Mouse (Mus musculus): ENCODE data around the gene Gm37240. TPM values are rescaled to one million over a fixed set of nuclear protein-coding genes. Genes with fewer than 3 reads are reported as not detected.
A peak's percentile ranks its signal among the peaks of the same experiment; 100 is the strongest.
"Not testable (repeated sequence)": the region's sequence is repeated elsewhere in the genome, so short reads cannot be mapped to it uniquely, and the experiment has no call there.

Gm37240 gene
- polyA plus RNA-seq, 1 experiment from 2014 or later, result 0.48 TPM

DNA sequence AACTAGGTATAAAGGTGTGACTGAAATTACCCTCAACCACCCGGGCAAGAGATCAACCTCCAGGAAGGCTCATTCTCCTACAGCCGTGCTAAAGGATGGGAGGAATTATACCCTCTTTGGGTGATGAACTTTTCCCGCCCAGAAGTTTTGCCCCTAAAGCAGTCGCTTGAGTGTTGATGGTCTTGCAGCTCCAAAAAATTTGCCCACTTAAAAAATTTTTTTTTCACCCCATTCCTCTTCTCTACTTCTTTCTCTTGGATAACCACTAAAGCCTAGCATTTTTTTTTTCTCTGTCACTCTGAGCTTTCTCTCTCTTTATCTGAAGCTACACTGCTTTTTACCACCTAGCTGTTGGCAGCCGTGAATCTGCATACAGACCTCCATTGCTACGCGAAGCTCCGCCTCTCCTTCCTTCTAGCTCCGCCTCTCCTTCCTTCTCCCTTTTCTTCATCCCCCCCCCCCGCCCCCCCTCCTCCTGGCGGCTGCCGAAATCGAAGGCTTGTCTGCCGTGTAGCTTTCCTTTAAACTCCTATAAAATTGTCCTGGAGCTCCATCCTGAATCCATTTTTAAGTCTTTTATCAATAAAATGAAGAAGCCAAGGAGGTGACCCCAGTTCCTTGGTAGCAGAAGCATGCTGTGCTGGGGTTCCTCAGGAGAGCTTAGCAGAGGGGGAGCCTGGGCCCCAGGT, 1233.6 kb downstream of the Gm37240 start:
- H3K27ac ChIP-seq, result no peak overlapping the region
- 0 out of 2 replicates have a peak, but pooled peaks have one; percentile 51 for ATAC-seq
- no peaks in the 10 kb centered on the region for H3K36me3 ChIP-seq (ENCODE audit: poor library complexity, severe bottlenecking)
- H3K9ac ChIP-seq, result no peak overlapping the region
- 29% methylated on average over 13 of the region's 14 CpGs for WGBS
- H3K4me1 ChIP-seq, result peaks cover 19% of the 10 kb centered on the region
- 0 out of 2 replicates have a peak overlapping the region, but pooled peaks have one; percentile 4 for H3K4me3 ChIP-seq
- no peaks in the 10 kb centered on the region for H3K9me3 ChIP-seq (replicated peaks)
- H3K27me3 ChIP-seq, result no peaks in the 10 kb centered on the region
- peak overlapping the region; percentile 47 for H3K4me2 ChIP-seq

DNA sequence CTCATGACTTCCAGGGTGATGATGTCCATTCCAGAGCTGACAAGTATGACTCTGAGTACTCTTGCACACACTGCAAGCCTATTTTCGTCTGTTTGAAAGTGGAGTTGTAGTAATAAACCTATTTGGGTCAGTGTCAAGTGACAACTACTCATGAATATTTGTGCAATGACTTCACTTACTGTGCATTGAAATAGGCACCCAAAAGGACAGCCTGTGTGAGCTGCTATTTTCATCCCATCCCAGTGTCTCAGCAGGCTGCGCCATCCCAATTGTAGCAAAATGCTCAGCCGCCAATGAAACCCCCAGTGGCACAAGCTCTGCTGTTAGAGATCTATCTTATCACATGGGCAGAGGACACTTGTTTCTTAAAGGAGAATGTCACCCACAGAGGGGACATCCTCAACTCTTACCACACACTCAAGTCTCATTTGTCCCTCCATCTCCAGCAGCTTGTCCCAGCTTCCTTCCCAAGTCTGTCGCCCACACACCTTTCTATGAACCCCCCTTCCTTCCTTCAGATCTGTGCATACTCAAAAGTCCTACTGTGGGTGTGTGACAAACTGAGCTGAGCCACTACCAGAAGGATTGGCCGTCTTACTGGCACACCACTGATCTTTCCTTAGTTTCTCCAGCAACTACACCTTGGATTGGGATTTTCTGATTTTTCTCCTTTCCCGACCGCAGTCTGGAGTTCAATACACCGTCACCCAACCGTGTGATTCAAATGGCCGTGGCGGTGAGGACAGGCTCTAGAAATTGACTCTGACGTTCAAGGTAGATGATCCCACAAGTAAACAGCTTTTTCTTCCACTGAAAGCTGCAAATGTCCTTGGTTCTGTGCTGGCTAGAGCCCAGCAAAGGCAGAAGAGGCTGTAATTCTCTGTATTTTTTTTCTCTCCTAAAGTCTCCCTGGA, 1234.4 kb downstream of the Gm37240 start:
- Histone ChIP-seq H3K36me3 (ENCODE audit: poor library complexity, severe bottlenecking) (no peaks in the 10 kb centered on the region), H3K9me3 (replicated peaks) (no peaks in the 10 kb centered on the region), H3K27ac (no peak overlapping the region), H3K27me3 (no peaks in the 10 kb centered on the region), H3K9ac (no peak overlapping the region), H3K4me3 (no peak overlapping the region), H3K4me2 (0 out of 2 replicates have a peak overlapping the region, but pooled peaks have one; percentile 47), H3K4me1 (peaks cover 19% of the 10 kb centered on the region)
- no peak for ATAC-seq
- WGBS, result 85% methylated on average over 12 of the region's 12 CpGs

DNA sequence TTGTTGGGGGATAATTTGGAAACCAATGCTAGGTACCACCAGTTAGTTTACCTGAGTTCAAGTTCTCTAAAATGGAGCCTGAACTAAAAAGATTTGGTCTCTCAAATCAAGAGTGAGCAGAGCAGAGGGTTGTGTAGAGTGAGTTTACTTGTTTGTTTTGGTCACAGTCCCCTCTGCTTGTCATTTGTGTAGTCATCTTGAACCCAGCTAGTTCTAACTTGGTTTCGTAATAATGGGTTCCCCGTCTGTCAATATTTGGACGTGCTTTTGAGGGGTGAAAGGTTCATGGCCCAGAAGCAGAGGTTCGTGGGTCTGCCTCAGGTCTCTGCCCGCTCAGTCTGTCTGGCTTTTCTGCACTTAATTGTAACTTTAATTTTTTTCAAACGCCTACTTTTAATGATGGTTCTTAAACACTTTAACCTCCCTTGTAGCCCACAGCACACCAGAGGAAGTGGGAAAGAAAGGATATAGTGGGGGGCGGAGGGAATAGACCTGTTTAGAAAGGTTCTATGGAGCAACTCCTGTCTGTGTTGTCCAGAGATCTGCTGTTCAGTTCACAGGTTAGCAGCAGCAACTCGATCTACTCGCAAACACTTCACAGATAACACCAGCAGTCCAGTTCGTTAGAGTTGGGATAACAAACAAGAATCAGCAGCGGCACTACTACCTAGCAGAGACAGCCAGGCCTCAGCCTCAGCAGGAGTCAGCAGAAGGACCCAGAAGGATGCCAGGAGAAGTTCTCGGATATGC, 1237.6 kb downstream of the Gm37240 start:
- no peaks in the 10 kb centered on the region for H3K27me3 ChIP-seq
- H3K9me3 ChIP-seq (replicated peaks), result no peaks in the 10 kb centered on the region
- no peaks in the 10 kb centered on the region for H3K36me3 ChIP-seq (ENCODE audit: poor library complexity, severe bottlenecking)
- no peak overlapping the region for H3K4me2 ChIP-seq
- ATAC-seq, result no peak
- H3K4me1 ChIP-seq, result peaks cover 20% of the 10 kb centered on the region
- H3K4me3 ChIP-seq, result no peak overlapping the region
- no peak overlapping the region for H3K9ac ChIP-seq
- WGBS, result 93% methylated on average over 12 of the region's 12 CpGs
- H3K27ac ChIP-seq, result no peak overlapping the region

DNA sequence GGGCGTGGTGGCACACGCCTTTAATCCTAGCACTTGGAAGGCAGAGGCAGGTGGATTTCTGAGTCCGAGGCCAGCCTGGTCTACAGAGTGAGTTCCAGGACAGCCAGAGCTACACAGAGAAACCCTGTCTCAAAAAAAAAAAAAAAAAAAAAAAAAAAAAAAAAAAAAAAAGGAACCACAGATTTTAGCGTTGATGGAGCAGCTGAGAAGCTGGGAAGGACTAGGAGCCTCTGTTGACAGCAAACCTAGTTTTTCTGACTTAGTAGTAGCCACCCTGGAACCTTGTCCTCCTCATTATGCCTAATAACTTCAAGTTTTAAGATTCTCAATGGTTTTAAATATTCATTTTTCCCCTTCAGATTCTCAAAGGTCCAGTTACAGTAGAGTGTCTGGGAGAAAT, 1239.2 kb downstream of the Gm37240 start:
- not testable (repeated sequence) for H3K4me2 ChIP-seq; H3K9ac ChIP-seq; H3K27me3 ChIP-seq; H3K4me3 ChIP-seq; H3K27ac ChIP-seq; H3K9me3 ChIP-seq (replicated peaks); H3K36me3 ChIP-seq (ENCODE audit: poor library complexity, severe bottlenecking); H3K4me1 ChIP-seq; ATAC-seq
- 87% methylated on average over 4 of the region's 4 CpGs for WGBS

DNA sequence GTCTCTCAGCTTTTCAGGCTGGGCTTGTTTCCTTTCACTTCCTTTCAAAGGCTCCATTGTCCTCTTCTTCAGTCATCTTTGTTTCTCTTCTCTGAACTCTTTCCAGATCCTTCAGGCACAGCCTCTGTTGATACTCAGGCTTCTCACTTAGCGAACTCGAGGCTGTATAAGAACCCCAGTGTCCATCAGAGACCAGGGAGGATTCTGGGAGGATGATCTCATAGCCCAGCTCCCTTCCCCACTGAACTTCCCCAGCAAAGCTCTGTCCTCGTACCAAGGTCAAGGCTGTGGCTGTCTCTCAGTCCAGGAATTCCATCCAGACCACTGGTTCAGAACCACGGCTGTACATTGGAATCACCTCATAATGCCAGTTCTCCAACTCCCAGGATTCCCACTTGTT, 1239.7 kb downstream of the Gm37240 start:
- Histone ChIP-seq H3K4me1 (peaks cover 9% of the 10 kb centered on the region), H3K27me3 (no peaks in the 10 kb centered on the region), H3K4me2 (no peak overlapping the region), H3K9ac (no peak overlapping the region), H3K27ac (no peak overlapping the region), H3K9me3 (replicated peaks) (no peaks in the 10 kb centered on the region), H3K4me3 (no peak overlapping the region), H3K36me3 (ENCODE audit: poor library complexity, severe bottlenecking) (no peaks in the 10 kb centered on the region)
- 25% methylated on average over 4 of the region's 4 CpGs for WGBS
- peak; percentile 55; the same call in 1 of the 2 replicates for ATAC-seq

DNA sequence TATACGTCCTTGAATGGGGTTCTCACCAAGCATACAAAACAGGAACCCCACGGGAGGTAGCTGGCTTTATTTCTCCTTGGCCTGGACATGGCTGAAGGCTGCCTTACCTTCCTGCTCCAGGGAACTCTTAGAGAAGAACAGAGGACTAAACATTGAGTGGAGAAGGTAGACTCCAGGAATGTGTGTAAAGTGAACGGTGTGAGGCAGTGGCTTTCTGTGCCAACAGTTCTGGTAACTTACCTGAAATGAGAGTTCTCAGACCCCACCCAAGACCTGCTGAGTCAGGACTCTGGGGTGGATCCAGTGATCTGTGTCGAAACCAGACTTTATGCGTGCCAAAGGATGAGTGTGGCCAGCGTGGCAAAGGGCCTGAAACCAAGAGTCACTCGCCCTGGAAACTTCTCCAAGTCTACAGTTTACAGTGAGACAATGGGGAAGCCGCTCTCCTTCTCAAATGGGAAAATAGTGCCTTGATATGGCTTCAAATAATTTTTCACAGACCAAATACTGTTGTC, 1240.9 kb downstream of the Gm37240 start:
- Histone ChIP-seq H3K27me3 (no peaks in the 10 kb centered on the region), H3K4me1 (peaks cover 9% of the 10 kb centered on the region), H3K9ac (no peak overlapping the region), H3K9me3 (replicated peaks) (no peaks in the 10 kb centered on the region), H3K36me3 (ENCODE audit: poor library complexity, severe bottlenecking) (no peaks in the 10 kb centered on the region), H3K4me3 (no peak overlapping the region), H3K27ac (no peak overlapping the region), H3K4me2 (no peak overlapping the region)
- ATAC-seq, result no peak
- 85% methylated on average over 8 of the region's 8 CpGs for WGBS

DNA sequence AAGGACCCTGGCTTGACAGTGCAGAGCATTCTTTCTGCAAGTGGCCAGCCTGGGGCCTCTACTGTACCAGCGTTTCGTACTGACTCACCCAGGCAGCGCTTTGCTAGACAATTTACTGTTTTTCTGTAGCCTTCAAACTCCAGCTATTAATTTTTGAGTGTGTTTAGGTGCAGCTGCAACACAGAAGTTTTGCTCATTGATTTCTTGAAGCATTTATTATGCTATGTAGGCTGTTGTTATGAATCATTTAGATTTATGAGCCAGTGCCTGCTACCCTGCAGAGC, 1241.4 kb downstream of the Gm37240 start:
- H3K36me3 ChIP-seq (ENCODE audit: poor library complexity, severe bottlenecking), result no peaks in the 10 kb centered on the region
- no peak overlapping the region for H3K27ac ChIP-seq
- no peak overlapping the region for H3K4me2 ChIP-seq
- no peaks in the 10 kb centered on the region for H3K27me3 ChIP-seq
- peaks cover 9% of the 10 kb centered on the region for H3K4me1 ChIP-seq
- ATAC-seq, result no peak
- H3K9ac ChIP-seq, result no peak overlapping the region
- WGBS, result 92% methylated on average over 3 of the region's 3 CpGs
- no peaks in the 10 kb centered on the region for H3K9me3 ChIP-seq (replicated peaks)
- no peak overlapping the region for H3K4me3 ChIP-seq

DNA sequence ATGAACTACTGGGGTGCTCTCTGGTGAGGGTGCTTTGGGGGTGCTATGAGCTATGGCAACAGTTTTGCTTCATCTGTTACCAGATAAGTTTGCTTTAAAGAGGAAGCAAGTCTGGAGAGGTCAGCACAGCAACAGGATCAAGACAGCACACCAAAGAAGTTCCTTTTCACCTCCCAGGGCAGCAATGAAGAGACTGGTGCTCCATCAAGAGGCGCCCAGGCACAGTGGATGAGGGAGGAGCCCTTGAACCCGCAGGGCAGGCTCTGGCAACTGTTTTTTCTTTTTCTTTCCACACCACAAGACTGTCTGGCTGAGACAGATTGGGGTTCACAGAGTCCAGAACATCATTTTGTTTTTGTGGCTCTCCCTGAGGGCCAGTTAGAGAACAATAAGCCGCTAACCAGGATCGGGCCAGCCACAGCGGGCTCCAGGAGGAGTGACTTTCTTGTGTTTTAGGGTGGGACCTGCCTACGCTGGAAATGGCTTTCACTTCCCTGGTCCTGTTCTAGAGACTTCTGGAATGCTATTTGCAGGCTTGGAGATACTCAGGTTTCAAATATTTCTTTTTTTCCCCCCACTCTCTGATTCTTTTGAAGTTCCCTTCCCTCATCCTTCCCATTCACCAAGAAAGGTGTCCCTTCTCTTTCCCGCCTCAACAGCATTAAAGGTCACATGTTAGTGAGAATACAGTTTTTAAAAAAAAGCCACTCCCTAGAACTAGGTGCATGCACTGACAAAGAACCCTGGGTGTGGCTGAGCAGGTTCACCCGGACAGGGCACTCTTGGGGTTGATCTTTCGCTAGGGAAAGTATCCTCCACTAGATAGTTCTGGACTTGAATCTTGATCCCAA, 1241.9 kb downstream of the Gm37240 start:
- no peak overlapping the region for H3K9ac ChIP-seq
- 90% methylated on average over 9 of the region's 9 CpGs for WGBS
- no peak overlapping the region for H3K27ac ChIP-seq
- ATAC-seq, result no peak
- peaks cover 9% of the 10 kb centered on the region for H3K4me1 ChIP-seq
- no peaks in the 10 kb centered on the region for H3K27me3 ChIP-seq
- no peaks in the 10 kb centered on the region for H3K9me3 ChIP-seq (replicated peaks)
- H3K36me3 ChIP-seq (ENCODE audit: poor library complexity, severe bottlenecking), result no peaks in the 10 kb centered on the region
- H3K4me2 ChIP-seq, result no peak overlapping the region
- no peak overlapping the region for H3K4me3 ChIP-seq

DNA sequence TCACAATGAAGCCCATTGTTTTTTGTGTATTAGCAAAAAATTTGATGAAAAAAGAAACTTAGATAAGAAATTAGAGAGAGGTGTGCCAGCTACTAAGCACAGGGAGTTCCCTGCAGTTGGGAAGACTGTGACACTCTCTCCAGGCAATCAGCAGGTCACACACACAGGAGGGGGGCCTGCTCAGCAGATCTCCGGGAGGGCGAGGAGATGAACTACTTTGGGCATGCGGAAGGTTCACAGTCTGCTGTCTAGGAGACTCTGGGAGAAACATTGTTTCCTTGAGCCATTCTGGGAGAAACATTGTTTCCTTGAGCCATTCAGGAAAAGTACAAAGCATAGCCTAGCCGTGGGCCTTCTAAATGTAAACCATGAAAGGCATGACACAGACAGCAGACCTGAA, 1244.4 kb downstream of the Gm37240 start:
- no peak for ATAC-seq
- Histone ChIP-seq H3K9ac (no peak overlapping the region), H3K4me3 (no peak overlapping the region), H3K27ac (no peak overlapping the region), H3K4me1 (peaks cover 9% of the 10 kb centered on the region), H3K27me3 (no peaks in the 10 kb centered on the region), H3K36me3 (ENCODE audit: poor library complexity, severe bottlenecking) (no peaks in the 10 kb centered on the region), H3K4me2 (no peak overlapping the region), H3K9me3 (replicated peaks) (no peaks in the 10 kb centered on the region)
- WGBS, result 60% methylated on average over 4 of the region's 4 CpGs

DNA sequence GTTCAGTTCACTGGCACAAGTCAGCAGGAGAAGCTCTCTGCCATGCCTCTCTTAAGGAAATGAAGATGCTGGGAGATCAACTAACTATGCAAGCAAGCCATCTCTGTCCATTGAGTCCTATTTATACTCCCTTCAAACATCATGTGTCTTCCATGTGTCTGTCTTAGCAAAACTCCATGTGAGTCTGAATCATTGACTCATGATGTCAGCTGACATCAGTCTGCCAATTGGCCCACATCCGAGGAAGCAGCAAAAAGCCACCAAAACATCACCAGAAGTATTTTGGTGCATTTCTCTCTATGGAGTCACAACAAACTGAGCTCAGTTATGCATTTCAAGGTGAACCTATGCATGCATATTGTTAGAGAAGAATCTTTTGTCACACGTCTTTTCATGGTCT, 1245.9 kb downstream of the Gm37240 start:
- 82% methylated on average over 2 of the region's 2 CpGs for WGBS
- H3K9me3 ChIP-seq (replicated peaks), result no peaks in the 10 kb centered on the region
- no peak overlapping the region for H3K27ac ChIP-seq
- H3K36me3 ChIP-seq (ENCODE audit: poor library complexity, severe bottlenecking), result no peaks in the 10 kb centered on the region
- no peak overlapping the region for H3K9ac ChIP-seq
- no peaks in the 10 kb centered on the region for H3K27me3 ChIP-seq
- no peaks in the 10 kb centered on the region for H3K4me1 ChIP-seq
- no peak overlapping the region for H3K4me2 ChIP-seq
- no peak overlapping the region for H3K4me3 ChIP-seq
- no peak for ATAC-seq

DNA sequence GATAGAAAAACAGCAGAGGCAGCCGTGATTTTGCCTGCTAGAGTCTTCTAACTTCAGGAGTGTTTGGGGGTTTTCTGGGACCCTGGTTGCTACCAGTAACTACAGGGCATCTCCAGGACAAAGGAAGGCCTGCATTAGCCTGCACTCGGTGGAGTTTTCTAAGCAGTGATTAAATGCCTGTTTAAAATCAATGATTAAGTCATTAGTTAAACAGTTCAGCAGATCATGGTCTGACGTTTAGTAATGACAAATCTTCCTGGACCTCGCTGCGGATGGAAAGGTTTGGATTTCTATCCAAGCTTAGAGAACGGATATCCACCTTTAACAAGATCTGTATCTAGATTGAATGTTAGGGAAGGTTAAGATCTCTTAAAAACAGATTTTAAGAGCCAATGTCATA, 1246.8 kb downstream of the Gm37240 start:
- no peak overlapping the region for H3K9ac ChIP-seq
- no peak for ATAC-seq
- H3K27ac ChIP-seq, result no peak overlapping the region
- no peak overlapping the region for H3K4me3 ChIP-seq
- 53% methylated on average over 6 of the region's 6 CpGs for WGBS
- no peaks in the 10 kb centered on the region for H3K4me1 ChIP-seq
- no peaks in the 10 kb centered on the region for H3K9me3 ChIP-seq (replicated peaks)
- H3K4me2 ChIP-seq, result no peak overlapping the region
- H3K36me3 ChIP-seq (ENCODE audit: poor library complexity, severe bottlenecking), result no peaks in the 10 kb centered on the region
- H3K27me3 ChIP-seq, result no peaks in the 10 kb centered on the region
